Mouse (Mus musculus) kidney, embryonic 16.5 days (tissue): ENCODE data around the gene Sppl3. TPM values are rescaled to one million over a fixed set of nuclear protein-coding genes. Genes with fewer than 3 reads are reported as not detected.

Source experiments
- ATAC-seq: fragments of 200-750 bp; cut with Nextera tagmentation; 2 replicates; pipeline ENCODE4 v1.8.0; 2017; ENCODE audit warnings: moderate TSS enrichment; ENCODE audit not compliant: low FRiP score, low TSS enrichment
- H3K27ac ChIP-seq: fragments of 300-500 bp; sonication (generic); 2 replicates; pipeline ENCODE4 v1.5.1; 2014; ENCODE audit warnings: low read length
- H3K27me3 ChIP-seq: fragments of 300-500 bp; sonication (generic); 2 replicates; pipeline ENCODE4 v1.6.1; 2014; ENCODE audit warnings: low read length, control low read depth, mixed read lengths; ENCODE audit not compliant: insufficient read depth
- H3K36me3 ChIP-seq: fragments of 300-500 bp; sonication (generic); 2 replicates; pipeline ENCODE4 v1.6.1; 2014; ENCODE audit warnings: low read length, control low read depth, mixed read lengths; ENCODE audit not compliant: insufficient read depth
- H3K4me1 ChIP-seq: fragments of 300-500 bp; sonication (generic); 2 replicates; pipeline ENCODE4 v1.6.1; 2014; ENCODE audit warnings: low read length, control low read depth, mixed read lengths; ENCODE audit not compliant: insufficient read depth
- H3K4me2 ChIP-seq: fragments of 300-500 bp; sonication (generic); replicated peaks from 2 replicates; pipeline ENCODE4 v1.6.1; 2014; ENCODE audit warnings: low read depth, low read length
- H3K4me3 ChIP-seq: fragments of 300-500 bp; sonication (generic); 2 replicates; pipeline ENCODE4 v1.5.1; 2014; ENCODE audit warnings: mild to moderate bottlenecking, low read length
- H3K9ac ChIP-seq: fragments of 300-500 bp; sonication (generic); replicated peaks from 2 replicates; pipeline ENCODE4 v1.6.1; 2014; ENCODE audit warnings: low read length
- H3K9me3 ChIP-seq: fragments of 300-500 bp; sonication (generic); 2 replicates; pipeline ENCODE4 v1.6.1; 2016; ENCODE audit warnings: low read length, control low read depth
- WGBS: fragments of 180-500 bp; shearing (Covaris S2); extraction: QIAGEN DNeasy Blood & Tissue Kit; methylation state at CpG from one replicate; pipeline ENCODE4 v1.1.7; 2014; 5-methylcytosine and 5-hydroxymethylcytosine counted together
- polyA plus RNA-seq: library from polyadenylated mRNA; unstranded; fragments of >200 nt; fragmentation: Nextera tagmentation; extraction: Ambion mirVana; gene quantifications from 2 replicates; pipeline ENCODE4 v1.2.1, GENCODE M21; 2015

Gene Sppl3
- polyA plus RNA-seq, 1 experiment from 2014 or later: 12.3 TPM

- Histone ChIP-seq H3K27me3 (no peaks in the 10 kb centered on the region), H3K27ac (peak within 1 kb of the TSS; percentile 97), H3K9ac (peak within 1 kb of the TSS; percentile 77), H3K9me3 (no peaks in the 10 kb centered on the region), H3K4me3 (peak within 1 kb of the TSS; percentile 56), H3K36me3 (no peaks in the 10 kb centered on the region), H3K4me2 (peak within 1 kb of the TSS; percentile 57), H3K4me1 (peaks cover 17% of the 10 kb centered on the region)
- 0 out of 2 replicates have a peak, but pooled peaks have one; percentile 24 for ATAC-seq
- WGBS: 43% methylated on average over 16 of the region's 17 CpGs
Measured at GRCm38 (mm10) chr5:114970824-114971227, 40.1 kb upstream of the Sppl3 start, which contains the start of gene Hnf1a. Gene Hnf1a, minus strand, starts transcription at chr5:114971094.

- ATAC-seq: no peak
- H3K4me1 ChIP-seq: peaks cover 19% of the 10 kb centered on the region
- WGBS: 78% methylated on average over 9 of the region's 9 CpGs
- peak overlapping the region; percentile 57; the same call in 1 of the 2 replicates for H3K4me2 ChIP-seq
- H3K27ac ChIP-seq: no peak overlapping the region
- H3K9ac ChIP-seq: no peak overlapping the region
- H3K9me3 ChIP-seq: no peaks in the 10 kb centered on the region
- H3K36me3 ChIP-seq: no peaks in the 10 kb centered on the region
- no peaks in the 10 kb centered on the region for H3K27me3 ChIP-seq
- H3K4me3 ChIP-seq: peak overlapping the region; percentile 56
Measured at GRCm38 (mm10) chr5:114972201-114972600, 38.7 kb upstream of the Sppl3 start.

DNA sequence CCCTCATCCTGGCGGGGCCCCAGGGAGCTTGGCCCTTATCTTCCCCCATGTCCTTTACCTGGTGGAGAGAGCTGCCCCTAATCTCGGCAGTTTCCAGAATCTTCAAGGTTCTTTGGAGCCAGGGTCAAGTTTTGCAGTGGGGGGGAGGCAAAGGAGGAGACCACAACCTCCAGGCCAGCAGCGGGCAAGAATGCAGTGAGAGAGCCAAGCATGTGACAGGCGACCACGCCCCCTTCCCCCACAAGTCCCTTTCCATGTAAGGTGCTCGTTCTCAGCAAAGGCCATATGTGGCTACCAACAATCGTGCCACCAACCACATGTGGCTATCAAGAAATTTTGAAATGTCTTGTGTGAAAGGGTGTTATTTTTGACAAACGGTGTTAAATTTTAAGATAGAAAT lies 37.8 kb upstream of the Sppl3 start:
- 73% methylated on average over 8 of the region's 8 CpGs for WGBS
- Histone ChIP-seq H3K36me3 (no peaks in the 10 kb centered on the region), H3K27ac (no peak overlapping the region), H3K4me1 (peaks cover 16% of the 10 kb centered on the region), H3K27me3 (no peaks in the 10 kb centered on the region), H3K9me3 (no peaks in the 10 kb centered on the region), H3K9ac (no peak overlapping the region), H3K4me3 (no peak overlapping the region), H3K4me2 (no peak overlapping the region)
- no peak for ATAC-seq

GRCm38 (mm10) chr5:114976935-114977334 lies 34.0 kb upstream of the Sppl3 start:
- Histone ChIP-seq H3K27ac (no peak overlapping the region; the same call in 1 of the 2 replicates), H3K4me2 (no peak overlapping the region), H3K36me3 (no peaks in the 10 kb centered on the region), H3K27me3 (no peaks in the 10 kb centered on the region), H3K4me3 (no peak overlapping the region), H3K9ac (no peak overlapping the region), H3K9me3 (no peaks in the 10 kb centered on the region), H3K4me1 (peaks cover 27% of the 10 kb centered on the region)
- no peak for ATAC-seq

DNA sequence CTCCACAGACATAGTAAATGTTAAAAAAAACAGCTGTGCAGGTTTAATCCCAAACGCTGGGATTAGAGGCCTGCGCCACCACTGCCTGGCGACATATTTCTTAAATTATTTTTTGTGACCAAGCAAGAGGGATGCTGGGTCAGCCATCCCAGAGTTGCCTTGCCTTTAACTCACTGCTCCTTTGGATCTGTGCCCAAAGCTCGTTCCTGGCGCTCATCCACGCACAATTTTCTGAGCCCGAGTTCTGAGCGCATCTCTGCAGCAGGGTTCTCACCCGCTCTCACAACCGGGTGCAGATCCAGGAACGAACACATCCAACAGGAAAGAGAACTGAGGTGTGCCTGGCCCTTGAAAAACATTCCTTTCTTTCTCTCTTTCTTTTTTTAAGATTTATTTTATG lies 32.5 kb upstream of the Sppl3 start:
- ATAC-seq: no peak
- H3K4me2 ChIP-seq: no peak overlapping the region; the same call in 1 of the 2 replicates

DNA sequence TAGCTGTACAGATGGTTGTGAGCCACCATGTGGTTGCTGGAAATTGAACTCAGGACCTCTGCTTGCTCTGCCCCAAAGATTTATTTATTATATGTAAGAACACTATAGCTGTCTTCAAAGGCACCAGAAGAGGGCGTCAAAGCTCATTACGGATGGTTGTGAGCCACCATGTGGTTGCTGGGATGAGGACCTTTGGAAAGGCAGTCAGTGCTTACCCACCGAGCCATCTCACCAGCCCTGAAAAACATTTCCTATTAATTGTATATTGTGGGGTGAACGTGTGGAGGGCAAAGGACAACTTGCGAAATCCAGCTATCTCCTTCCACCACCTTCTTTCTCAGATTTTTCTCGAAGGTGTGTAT lies 32.1 kb upstream of the Sppl3 start:
- Histone ChIP-seq H3K9me3 (no peaks in the 10 kb centered on the region), H3K27me3 (no peaks in the 10 kb centered on the region), H3K4me2 (peak overlapping the region; percentile 63), H3K27ac (peak overlapping the region; percentile 25; the same call in 1 of the 2 replicates), H3K9ac (peak overlapping the region; percentile 29; the same call in 1 of the 2 replicates), H3K4me1 (peaks cover 27% of the 10 kb centered on the region), H3K36me3 (no peaks in the 10 kb centered on the region), H3K4me3 (peak overlapping the region; percentile 41)
- 0 out of 2 replicates have a peak, but pooled peaks have one; percentile 1 for ATAC-seq
- 7% methylated on average over 6 of the region's 6 CpGs for WGBS

More for the DNA sequence above, 32.5 kb upstream of the Sppl3 start:
- no peak overlapping the region for H3K4me3 ChIP-seq
- 58% methylated on average over 11 of the region's 11 CpGs for WGBS
- no peaks in the 10 kb centered on the region for H3K36me3 ChIP-seq
- no peaks in the 10 kb centered on the region for H3K27me3 ChIP-seq
- H3K9ac ChIP-seq: no peak overlapping the region
- H3K27ac ChIP-seq: no peak overlapping the region
- no peaks in the 10 kb centered on the region for H3K9me3 ChIP-seq
- peaks cover 27% of the 10 kb centered on the region for H3K4me1 ChIP-seq

- 7% methylated on average over 32 of the region's 32 CpGs for WGBS
- peak overlapping the region; percentile 25; the same call in 1 of the 2 replicates for H3K27ac ChIP-seq
- H3K9me3 ChIP-seq: no peaks in the 10 kb centered on the region
Measured at GRCm38 (mm10) chr5:114979250-114980121, 31.5 kb upstream of the Sppl3 start.

DNA sequence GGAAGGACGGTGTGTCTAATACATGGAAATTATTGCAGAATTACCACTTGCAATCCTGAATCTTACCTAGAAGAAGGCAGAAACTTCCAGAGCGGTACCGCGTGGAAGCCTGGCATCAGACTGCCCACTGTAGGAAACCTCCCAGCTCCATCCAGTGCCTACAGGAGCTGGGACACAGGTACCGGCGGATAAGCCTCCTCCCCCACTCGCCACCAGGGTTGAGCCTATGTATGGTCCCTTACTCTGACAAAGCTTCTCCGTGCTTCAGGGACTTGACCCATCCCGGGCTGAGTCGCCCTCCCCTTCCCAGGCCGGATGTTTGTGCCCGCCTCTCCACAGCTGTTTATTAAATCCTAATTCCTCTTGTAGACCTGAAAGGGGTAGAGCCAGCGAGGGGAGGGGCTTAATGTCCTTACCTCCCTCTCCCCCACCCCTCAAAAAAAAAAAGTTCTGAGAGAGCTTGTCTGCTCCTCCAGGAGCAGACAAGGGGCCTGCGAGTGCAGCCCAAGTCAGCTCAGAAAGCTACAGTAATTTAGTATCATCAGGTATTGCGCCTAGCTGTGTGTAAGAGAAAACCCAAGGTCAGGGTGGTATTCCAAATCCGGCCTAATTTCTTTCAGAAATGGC lies 30.7 kb upstream of the Sppl3 start:
- Histone ChIP-seq H3K4me3 (peak overlapping the region; percentile 41), H3K9ac (peak overlapping the region; percentile 46), H3K27me3 (no peaks in the 10 kb centered on the region), H3K36me3 (no peaks in the 10 kb centered on the region), H3K4me1 (peaks cover 27% of the 10 kb centered on the region), H3K4me2 (peak overlapping the region; percentile 63), H3K9me3 (no peaks in the 10 kb centered on the region), H3K27ac (no peak overlapping the region)
- ATAC-seq: peak; percentile 44; the same call in 1 of the 2 replicates
- 25% methylated on average over 16 of the region's 16 CpGs for WGBS

More at GRCm38 (mm10) chr5:114979250-114980121, 31.5 kb upstream of the Sppl3 start:
- Histone ChIP-seq H3K27me3 (no peaks in the 10 kb centered on the region), H3K9ac (peak overlapping the region; percentile 46), H3K36me3 (no peaks in the 10 kb centered on the region), H3K4me2 (peak overlapping the region; percentile 63), H3K4me3 (peak overlapping the region; percentile 41), H3K4me1 (peaks cover 27% of the 10 kb centered on the region)
- peak; percentile 57 for ATAC-seq

DNA sequence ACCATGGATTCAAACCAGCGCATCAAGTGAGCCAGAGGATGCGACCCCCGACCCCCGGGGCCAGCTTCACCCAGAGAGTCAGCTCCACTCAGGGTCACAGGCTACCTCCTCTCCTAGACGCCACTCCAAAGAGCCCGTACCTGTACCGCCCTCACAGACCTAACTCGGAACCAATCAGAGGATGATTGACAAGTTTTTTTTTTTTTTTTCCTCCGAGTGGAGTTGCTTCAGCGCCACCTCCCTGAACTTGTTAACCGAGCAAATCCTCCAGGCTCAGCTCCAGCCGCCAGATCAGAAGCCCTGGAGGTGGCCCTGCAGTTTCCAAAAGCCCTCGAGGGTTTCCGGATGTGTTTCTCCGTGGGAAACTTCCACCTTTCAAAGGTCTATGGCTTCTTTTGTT lies 28.9 kb upstream of the Sppl3 start:
- WGBS: 63% methylated on average over 15 of the region's 15 CpGs
- Histone ChIP-seq H3K9ac (no peak overlapping the region), H3K9me3 (no peaks in the 10 kb centered on the region), H3K4me2 (no peak overlapping the region), H3K36me3 (no peaks in the 10 kb centered on the region), H3K4me1 (peaks cover 16% of the 10 kb centered on the region), H3K4me3 (no peak overlapping the region), H3K27me3 (no peaks in the 10 kb centered on the region), H3K27ac (no peak overlapping the region)
- no peak for ATAC-seq
